Mouse (Mus musculus): Measurements from ENCODE around the gene Klf3. TPM values are rescaled to one million over a fixed set of nuclear protein-coding genes. Genes with fewer than 3 reads are reported as not detected.

Klf3 gene
- 10 to 100 TPM; 23.7 to 26.6 TPM for total RNA-seq (2021)
- long read RNA-seq, experiment 1, full-length matches to known transcripts: 13 of 17 reads
- long read RNA-seq, experiment 1, partial matches to known transcripts: 4 of 17 reads
- long read RNA-seq, experiment 1, other reads (novel, unspliced or antisense): 0 of 17 reads
- long read RNA-seq, experiment 2, full-length matches to known transcripts: 9 of 14 reads
- long read RNA-seq, experiment 2, partial matches to known transcripts: 2 of 14 reads
- long read RNA-seq, experiment 2, other reads (novel, unspliced or antisense): 3 of 14 reads

DNA sequence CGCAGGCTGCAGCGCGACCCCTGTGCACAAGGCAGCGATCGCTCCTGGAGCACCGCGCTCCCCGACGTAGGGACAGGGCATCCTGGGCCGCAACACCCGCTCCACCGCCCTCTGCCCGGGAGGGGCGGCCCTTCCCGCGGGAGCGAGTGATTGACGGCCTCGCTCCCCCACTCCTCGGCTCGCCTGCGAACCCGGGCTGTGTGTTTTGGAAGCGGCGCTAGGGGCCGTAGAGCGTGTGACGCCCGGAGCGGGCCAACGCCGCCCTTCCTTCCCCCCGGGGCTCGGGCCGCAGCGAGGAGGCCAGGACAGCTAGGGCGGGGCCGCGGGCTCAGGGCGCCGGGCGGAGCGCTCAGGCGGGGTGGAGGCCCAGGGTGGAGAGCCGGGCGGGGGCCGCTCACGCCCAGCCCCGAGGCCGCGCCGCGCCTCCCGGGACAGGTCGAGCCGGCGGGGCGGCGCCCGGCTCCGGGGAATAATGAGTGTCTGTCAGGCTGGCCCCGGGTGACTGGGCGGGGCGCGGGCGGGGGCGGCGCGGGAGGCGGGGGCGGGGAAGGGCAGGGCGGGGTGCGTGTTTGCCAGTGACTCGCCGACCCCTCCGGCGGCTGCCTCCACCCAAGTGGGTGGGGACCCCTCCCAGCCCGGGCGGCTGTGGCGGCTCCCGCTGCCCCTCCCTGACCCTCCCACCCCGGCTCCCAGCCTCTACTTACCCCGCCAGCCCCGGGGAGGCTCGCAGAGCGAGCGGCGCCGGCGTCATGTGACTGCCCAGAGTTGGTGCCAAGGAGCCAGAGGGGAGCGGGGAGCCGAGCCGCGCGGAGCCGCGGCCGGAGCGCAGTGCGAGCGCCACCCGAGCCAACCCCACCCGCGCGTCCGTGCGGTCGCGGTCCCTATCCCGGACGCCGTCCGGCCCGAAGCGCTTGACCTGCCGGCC lies at the start of gene Klf3:
Klf3 (plus strand) TSS at position 594 of the 925 bp plus-strand sequence.
- intact Hi-C loops (cut with DNase I; ENCODE audit: low total_unique reads): no loop called here
- DNase-seq: peak; percentile 96

DNA sequence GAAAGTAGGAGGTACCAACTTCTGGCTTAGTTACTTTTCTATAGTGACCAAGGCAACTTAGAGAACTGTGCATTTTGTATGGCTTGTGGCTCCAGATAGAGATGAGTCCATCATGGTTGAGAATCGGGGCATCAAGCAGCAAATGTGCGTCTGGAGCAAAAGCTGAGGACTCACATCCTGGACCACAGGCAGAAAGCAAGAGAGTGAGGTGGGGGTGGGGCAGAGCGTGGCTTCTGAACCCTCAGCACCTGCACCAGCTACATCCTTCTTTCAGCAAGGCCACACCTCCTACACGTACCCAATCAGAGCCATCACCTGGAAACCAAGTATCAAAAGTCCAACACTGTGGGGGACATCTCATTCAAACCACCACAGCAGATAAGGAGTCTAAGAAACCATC lies 40.9 kb upstream of the Klf3 start:
- no peak for DNase-seq
- intact Hi-C loops (cut with DNase I; ENCODE audit: low total_unique reads): no loop called here

DNA sequence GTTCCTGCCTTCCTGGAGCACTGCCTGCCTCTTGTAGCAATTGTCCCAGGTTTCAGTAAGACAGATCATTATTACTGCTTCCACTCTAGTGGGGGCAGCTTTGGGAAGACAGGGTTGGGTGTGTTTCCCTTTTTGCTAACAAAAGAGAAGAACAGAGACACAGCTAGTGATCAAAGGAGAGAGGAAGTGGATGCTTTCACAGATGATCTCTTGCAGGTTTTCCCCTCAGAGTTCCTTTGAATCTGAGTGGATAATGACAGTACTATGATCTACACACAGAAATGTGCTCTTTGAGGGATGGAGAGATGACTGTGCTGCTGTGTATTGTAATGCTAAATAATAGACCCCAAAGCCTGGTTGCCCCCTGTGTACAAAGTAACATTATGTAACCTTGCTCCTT lies 38.7 kb upstream of the Klf3 start:
- DNase-seq: no peak
- intact Hi-C loops (cut with DNase I; ENCODE audit: low total_unique reads): no loop called here

DNA sequence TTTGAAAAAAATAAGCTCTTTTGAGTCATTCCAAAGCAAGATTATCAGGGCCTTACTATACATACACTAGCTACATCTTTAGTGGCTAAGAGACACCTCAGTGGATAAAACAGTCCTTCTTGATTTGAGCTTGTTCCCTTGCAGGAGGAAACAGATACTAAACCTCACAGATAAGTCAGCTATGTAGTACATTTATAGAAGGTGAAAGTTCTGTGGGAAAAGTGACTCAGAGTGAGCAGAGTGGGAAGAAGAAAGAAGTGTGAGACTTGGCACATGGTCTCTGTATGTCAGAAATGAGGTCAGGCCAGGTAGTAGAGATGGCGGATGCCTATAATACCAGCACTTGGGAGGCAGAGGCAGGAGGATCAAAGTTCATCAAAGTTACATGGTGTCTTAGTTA lies 37.4 kb upstream of the Klf3 start:
- DNase-seq: no peak
- intact Hi-C loops (cut with DNase I; ENCODE audit: low total_unique reads): no loop called here

DNA sequence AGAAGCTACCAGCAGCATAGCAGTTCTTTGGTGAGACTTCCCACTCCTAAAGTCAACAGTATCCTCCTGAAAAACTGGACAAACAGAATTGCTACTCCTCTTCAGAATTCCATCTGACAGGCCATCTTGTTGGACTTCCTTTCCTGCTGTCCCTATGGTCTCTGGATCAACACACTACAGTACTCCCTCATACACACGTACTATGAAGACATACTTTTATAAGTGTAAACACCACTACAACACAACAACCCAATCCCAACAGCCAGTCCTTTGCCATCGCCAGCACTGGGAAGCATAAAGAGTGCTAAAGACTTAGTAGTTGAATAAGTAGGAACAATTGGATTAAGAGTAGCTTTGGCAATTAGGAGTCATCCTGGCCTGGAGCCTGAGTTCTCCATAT lies 36.6 kb upstream of the Klf3 start:
- DNase-seq: no peak
- intact Hi-C loops (cut with DNase I; ENCODE audit: low total_unique reads): no loop called here

DNA sequence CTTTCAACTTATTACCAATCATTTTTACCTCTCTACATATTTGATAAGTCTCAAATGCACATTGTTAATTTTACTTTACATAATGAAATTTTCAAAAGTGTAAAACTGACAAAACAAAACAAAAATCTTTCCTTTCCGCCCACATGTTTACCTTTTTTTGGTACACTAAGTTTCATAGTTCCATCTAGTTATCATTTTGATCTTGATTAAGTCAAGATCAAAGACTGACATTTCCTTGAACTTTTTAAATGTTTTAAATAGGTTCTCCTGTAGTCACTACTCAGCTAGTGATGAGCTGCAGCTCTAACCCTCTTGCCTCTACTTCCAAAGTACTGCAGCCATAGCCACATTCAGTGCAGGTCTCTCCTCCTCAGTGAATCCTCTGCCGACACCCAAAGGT lies 31.6 kb upstream of the Klf3 start:
- intact Hi-C loops (cut with DNase I; ENCODE audit: low total_unique reads): no loop called here
- DNase-seq: no peak

DNA sequence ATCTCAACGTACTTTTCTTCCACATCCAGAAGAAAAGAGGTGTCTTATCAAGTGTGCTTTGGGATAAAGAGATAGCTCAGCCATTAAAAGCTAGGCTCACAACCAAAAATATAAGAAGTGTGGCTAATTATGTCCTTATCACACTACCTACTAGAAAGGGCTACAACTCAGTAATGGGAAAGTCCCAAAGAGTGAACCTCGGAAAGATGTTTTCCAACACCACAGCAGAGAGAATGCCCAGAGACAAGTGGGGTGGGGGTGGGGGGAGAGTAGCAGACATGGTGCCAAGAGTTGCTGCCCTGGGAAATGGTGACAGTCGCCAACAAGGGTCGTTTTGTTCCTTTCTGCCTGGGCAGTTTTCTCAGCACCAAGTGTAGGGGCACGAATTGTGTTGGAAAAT lies 25.0 kb upstream of the Klf3 start:
- intact Hi-C loops (cut with DNase I; ENCODE audit: low total_unique reads): no loop called here
- DNase-seq: no peak

DNA sequence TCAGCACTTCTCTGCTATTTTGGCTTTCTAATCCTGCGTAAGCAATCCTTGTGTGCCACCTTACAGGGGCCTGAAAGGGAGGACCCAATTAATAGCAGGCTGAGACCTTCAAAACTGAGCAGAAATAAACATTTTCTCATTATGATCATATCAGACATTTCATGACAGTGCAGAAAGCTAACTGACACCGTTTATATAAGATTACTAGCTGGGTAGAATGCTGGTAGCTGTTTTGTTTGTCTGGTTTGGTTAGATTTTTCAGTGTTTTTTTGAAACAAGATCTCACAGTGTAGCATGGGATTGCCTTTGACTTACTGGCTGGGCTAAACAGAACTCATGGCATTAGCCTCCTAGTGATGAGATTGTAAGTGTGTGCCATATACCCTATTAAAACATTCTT lies 23.9 kb upstream of the Klf3 start:
- intact Hi-C loops (cut with DNase I; ENCODE audit: low total_unique reads): no loop called here
- DNase-seq: no peak

DNA sequence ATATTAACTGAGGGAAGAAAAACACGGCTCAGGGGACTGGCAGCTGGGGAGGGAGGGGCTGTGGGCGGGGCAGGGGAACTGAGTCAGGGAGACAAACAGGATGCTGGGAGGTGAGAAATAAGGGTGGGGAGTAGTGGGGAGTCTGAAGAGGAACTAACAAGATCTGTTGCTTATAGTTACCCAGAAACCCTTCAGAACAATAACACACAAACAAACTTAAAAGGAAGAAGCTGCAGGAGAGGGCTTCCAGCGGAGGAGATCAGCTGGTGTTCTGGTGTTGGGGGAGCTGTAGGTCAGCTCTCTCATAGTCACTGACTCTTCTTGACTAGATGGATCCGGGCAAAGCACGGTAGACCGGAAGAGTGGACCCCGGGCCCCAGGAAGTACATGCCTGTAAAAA lies 22.4 kb upstream of the Klf3 start:
- intact Hi-C loops (cut with DNase I; ENCODE audit: low total_unique reads): no loop called here
- DNase-seq: no peak

DNA sequence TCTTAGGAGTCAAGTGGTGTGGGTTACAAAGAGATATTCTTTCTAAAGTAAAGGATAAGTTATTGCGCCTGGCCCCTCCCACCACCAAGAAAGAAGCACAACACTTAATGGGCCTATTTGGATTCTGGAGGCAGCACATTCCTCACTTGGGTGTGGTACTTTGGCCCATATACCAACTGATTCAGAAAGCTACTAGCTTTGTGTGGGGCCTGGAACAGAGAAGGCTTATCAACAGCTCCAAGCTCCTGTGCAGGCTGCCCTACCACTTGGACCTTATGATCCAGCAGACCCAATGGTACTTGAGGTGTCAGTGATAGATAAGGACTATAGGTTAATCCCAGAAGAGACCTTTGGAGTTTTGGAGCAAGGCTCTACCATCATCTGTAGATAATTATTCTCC lies 15.0 kb upstream of the Klf3 start:
- intact Hi-C loops (cut with DNase I; ENCODE audit: low total_unique reads): no loop called here
- DNase-seq: no peak

DNA sequence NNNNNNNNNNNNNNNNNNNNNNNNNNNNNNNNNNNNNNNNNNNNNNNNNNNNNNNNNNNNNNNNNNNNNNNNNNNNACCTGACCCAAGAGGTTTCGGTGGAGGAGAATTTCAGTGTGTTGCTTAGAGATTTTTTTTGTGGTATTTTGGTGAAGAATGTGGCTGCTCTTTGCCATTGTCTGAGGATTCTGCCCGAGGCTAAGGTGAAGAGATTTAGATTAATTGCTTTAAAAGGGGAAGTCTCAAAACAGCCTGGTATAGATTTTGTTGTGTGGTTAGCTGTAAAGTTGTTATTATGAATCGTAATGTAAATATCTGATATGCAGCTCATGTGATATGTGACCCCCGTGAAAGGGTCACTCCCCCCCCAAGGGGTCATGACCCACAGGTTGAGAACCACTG lies 5.0 kb upstream of the Klf3 start:
- DNase-seq: no peak
- intact Hi-C loops (cut with DNase I; ENCODE audit: low total_unique reads): no loop called here

DNA sequence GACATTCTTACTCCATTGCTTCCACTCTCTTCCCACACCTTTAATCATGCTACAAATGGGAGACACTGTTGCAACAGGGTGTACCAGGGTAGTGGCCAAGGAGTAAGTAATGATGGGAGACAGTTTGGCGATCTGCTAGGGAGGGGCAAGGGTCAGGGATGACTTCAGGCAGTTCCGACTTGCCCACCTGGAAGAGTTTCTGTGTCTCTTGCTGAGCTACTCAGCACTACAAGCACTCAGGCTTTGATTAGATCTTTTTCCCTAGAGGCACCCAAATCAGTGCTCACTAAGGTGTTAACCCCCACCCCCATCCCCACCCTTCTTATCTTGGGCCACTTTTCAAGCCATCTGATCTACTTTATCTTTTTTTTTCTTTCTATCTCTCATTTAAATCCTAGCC lies 1.6 kb upstream of the Klf3 start:
- intact Hi-C loops (cut with DNase I; ENCODE audit: low total_unique reads): no loop called here
- no peak for DNase-seq

DNA sequence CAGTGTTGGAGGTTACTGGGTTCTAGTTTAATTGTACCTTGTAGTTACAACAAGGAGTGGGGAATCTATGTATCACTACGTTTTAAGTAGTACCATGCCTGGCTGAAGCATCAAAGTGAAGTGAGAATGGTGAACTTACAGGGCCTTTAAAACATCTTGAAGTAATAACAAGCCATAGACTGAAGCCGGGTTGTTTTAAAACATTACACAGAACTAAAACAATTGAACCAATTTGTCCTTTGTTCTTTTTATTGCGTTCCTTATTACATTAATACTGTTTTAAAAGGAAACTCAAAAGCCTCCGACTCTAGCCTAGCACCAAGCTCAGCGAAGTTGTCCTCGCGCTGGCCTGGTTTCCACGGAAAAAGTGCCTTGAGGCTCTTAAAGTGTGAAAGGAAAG lies 1.0 kb upstream of the Klf3 start:
- intact Hi-C loops (cut with DNase I; ENCODE audit: low total_unique reads): no loop called here
- no peak for DNase-seq

DNA sequence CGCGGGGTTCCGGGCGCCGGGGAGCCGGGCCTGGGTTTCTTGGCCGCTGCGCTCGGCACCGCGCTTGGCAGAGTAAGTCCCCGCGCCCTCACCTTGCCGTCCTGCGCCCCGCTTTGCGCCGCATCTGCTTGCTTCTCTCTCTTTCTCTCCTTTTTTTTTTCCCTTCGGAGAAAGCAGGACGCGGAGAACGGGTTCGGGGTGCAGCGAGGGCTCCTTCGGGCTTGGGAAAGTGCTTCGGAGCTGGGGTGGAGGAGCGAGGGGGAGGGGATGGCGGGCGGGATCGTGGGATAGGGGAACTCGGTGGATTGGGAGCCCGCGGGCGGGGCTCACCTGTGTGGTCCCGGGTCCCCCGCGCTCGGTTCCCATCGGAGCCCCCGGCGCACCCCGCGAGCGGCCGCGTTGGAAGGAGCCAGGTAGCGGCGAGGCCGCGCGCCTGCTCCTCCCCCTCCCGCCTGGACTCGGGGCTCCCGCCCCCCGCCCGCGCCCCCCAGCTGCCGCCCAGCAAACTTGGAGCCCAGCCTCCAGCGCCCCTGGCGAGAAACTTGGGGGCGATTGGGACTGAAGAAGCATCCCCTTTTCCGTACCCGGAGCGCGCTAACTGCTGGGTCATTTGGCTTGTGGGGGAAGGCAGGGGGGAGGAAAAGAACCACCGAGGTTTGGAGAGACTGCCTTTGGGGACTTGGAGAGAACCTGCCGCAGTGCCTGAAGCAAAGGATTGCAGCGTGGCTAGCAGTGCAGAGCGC lies 703 bp downstream of the Klf3 start:
- intact Hi-C loops (cut with DNase I; ENCODE audit: low total_unique reads): no loop called here
- DNase-seq: peak; percentile 38

DNA sequence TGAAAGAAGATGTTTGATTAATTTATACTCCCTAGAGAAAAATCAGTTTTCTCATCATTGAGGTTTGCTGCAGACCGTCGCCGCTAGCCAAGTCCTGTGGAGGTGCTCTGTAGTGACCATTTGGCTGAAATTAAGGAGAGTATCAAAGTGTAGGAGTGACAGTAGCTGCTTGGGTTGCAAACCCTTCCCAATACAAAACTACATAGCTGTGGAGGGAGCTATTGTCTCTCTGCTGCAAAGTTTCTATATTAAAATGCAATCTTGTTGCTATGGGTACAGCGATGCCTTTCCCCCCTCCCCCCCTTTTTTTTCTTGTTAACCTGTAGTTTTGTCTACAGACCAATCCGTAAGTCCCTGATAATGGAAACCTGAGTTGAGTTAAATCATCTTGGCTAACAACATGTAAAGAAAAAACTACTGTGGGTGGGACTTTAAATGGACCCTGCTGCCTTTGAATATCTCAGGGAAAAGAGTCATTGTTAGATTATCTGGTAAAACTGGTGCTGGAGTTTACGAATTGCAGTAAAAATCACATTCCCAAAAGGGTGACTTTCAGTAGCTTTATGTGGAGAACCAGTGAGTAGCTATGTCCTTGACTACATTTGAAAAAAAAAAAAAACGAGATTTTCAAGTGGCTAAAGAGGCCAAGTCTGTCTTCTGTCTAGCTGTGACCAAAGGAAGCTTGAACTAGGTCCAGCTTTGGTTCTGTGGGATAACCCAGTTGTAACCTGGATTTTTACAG lies 2.1 kb downstream of the Klf3 start:
- DNase-seq: no peak
- intact Hi-C loops (cut with DNase I; ENCODE audit: low total_unique reads): no loop called here

DNA sequence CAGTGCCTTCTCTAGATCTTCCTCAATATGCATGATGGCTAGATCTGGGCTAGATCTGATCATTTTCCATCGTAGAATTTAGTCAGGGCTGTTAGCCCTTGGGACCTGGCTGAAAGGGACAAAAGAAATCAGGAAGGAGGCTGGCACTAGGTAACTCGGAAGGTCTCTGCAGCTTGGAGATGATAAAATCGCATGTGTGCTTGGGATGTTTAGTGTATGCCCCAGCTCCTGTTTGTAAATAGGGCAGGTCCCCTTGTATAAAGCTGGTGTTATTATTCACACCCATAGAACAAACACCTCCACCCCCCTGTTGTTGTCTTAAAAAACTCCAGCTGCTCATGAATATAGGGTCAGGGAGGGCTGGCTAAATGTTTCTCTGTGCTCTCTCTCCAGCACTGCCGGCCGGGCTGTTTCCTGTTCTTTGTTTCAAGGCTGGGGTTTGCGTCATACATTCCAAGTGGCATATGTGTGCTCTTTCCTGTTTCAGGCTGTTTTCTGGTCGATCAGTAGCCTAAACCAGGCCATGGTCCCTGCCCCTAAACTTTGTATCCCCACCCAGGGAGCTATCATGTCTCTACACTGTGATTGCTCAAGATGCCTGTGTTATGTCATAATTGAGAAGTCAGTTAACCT lies 2.8 kb downstream of the Klf3 start:
- peak; percentile 68 for DNase-seq

DNA sequence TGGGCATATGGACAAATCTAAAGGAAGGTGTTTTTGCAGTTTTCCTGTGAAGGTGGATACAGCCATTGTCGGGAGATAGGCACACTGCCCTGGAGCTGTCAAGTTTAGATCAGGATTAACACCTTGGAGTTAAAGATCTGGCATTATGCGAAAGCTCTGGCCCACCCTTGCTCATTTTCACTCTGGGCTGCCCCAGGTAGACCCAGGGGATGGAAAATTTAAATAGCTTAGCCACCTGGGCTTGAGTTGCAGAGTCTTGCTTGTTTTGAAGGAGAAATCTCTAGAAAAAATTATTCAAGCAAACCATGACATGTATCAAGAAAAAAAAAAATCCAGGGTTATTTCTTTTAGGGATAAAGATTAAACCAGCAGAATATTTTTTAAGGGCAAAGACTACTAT lies 3.4 kb downstream of the Klf3 start:
- intact Hi-C loops (cut with DNase I; ENCODE audit: low total_unique reads): no loop called here
- no peak for DNase-seq

More for the DNA sequence above, 2.8 kb downstream of the Klf3 start:
- intact Hi-C loops (cut with DNase I; ENCODE audit: low total_unique reads): no loop called here

DNA sequence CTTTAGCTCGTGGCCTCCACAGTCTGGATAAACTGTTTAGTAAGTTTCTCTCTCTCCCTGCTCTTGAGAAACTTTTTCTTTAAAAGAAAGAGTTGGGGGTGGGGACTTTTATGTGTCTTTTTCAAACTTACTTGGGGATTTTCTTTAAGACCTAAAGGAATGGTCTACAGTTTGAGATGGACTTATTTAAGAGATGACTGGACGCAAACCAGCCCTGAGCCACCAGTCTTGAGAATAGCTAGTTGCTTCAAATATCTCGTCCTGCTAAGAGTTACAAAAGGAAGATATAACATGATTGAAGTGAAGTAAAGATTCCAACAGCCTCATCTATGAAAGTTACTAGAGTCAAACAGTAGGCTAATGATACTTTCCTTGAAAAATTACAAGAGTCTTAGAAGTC lies 4.0 kb downstream of the Klf3 start:
- no peak for DNase-seq
- intact Hi-C loops (cut with DNase I; ENCODE audit: low total_unique reads): no loop called here

DNA sequence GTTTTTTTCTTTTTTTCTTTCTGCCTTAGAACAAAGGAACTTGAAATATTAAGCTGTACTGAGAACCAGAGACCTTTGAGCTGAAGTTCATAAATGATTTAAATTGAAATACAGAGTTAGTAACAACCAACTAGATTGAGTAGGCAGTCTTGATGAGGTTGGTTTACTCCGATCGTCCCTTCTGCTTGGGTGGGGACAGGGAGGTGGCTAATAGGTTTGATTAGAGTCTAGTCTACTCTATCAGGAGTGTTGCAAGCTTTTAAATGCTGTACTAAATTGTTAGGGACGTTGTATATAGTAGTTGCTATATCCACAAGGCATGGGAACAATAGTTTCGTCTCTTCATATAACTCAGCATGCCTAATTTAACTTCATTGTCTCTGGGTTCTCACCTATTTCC lies 4.4 kb downstream of the Klf3 start:
- intact Hi-C loops (cut with DNase I; ENCODE audit: low total_unique reads): no loop called here
- no peak for DNase-seq

Data from gastrocnemius, postnatal 14 days (tissue).